Mouse (Mus musculus) hindbrain, embryonic 11.5 days (tissue): ENCODE measurements around the gene Mboat2. TPM values are rescaled to one million over a fixed set of nuclear protein-coding genes. Genes with fewer than 3 reads are reported as not detected.

Experiments
- ATAC-seq: fragments of 200-750 bp; cut with Nextera tagmentation; 2 replicates; pipeline ENCODE4 v1.8.0; 2017; ENCODE audit warnings: mild to moderate bottlenecking, moderate TSS enrichment, moderate library complexity; ENCODE audit not compliant: low FRiP score
- DNase-seq: peaks from one replicate; pipeline ENCODE4 v3.0.0-alpha.2; 2015; ENCODE audit warnings: low spot score
- H3K27ac ChIP-seq: fragments of 300-500 bp; sonication (generic); 2 replicates; pipeline ENCODE4 v1.5.1; 2014; ENCODE audit warnings: mild to moderate bottlenecking, low read depth, low read length
- H3K27me3 ChIP-seq: fragments of 300-500 bp; sonication (generic); 2 replicates; pipeline ENCODE4 v1.6.1; 2014; ENCODE audit warnings: mild to moderate bottlenecking, low read length, moderate library complexity, mixed read lengths; ENCODE audit not compliant: control insufficient read depth, insufficient read depth
- H3K36me3 ChIP-seq: fragments of 300-500 bp; sonication (generic); 2 replicates; pipeline ENCODE4 v1.6.1; 2014; ENCODE audit warnings: mild to moderate bottlenecking, low read length, moderate library complexity, mixed read lengths; ENCODE audit not compliant: control insufficient read depth, insufficient read depth
- H3K4me1 ChIP-seq: fragments of 300-500 bp; sonication (generic); replicated peaks from 2 replicates; pipeline ENCODE4 v1.6.1; 2014; ENCODE audit warnings: low read length, mixed read lengths; ENCODE audit not compliant: control insufficient read depth, insufficient read depth
- H3K4me2 ChIP-seq: fragments of 300-500 bp; sonication (generic); replicated peaks from 2 replicates; pipeline ENCODE4 v1.6.1; 2014; ENCODE audit warnings: mild to moderate bottlenecking, low read depth, low read length
- H3K4me3 ChIP-seq: fragments of 300-500 bp; sonication (generic); 2 replicates; pipeline ENCODE4 v1.5.1; 2014; ENCODE audit warnings: low read depth, low read length
- H3K9ac ChIP-seq: fragments of 300-500 bp; sonication (generic); 2 replicates; pipeline ENCODE4 v1.6.1; 2014; ENCODE audit warnings: low read depth, low read length
- H3K9me3 ChIP-seq: fragments of 300-500 bp; sonication (generic); 2 replicates; pipeline ENCODE4 v1.6.1; 2016; ENCODE audit warnings: low read length; ENCODE audit not compliant: control insufficient read depth
- WGBS: fragments of 180-500 bp; shearing (Covaris S2); extraction: QIAGEN DNeasy Blood & Tissue Kit; methylation state at CpG from one replicate; pipeline ENCODE4 v1.1.7; 2014; 5-methylcytosine and 5-hydroxymethylcytosine counted together
- polyA plus RNA-seq: library from polyadenylated mRNA; unstranded; fragments of >200 nt; fragmentation: Nextera tagmentation; extraction: Ambion mirVana; gene quantifications from 2 replicates; pipeline ENCODE4 v1.2.1, GENCODE M21; 2014

Gene Mboat2
- polyA plus RNA-seq, 1 experiment from 2014 or later = 59.5 TPM

DNA sequence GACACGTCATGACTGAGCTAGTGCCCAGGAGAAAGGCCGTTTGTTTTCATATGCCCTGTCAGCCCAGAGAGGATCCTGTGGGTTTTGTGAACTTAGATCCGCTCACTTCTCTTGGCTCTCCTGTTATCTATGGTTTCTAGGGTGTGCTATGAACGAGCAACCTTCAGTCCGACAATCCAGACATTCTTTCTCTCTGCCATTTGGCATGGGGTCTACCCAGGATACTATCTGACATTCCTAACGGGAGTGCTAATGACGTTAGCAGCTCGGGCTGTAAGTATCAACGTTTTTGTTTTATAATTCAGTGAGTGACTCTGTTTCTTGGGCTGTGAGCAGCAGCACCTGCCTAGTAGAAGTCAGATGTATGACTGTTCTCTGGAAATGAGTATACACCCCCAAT, 124.5 kb downstream of the Mboat2 start:
- whole genome bisulfite sequencing = 91% methylated on average over 9 of the region's 9 CpGs
- no peak overlapping the region for H3K9ac ChIP-seq
- H3K36me3 ChIP-seq = peaks cover 5% of the 10 kb centered on the region; the same call in 1 of the 2 replicates
- no peak overlapping the region for H3K4me3 ChIP-seq
- H3K27me3 ChIP-seq = no peaks in the 10 kb centered on the region
- ATAC-seq = no peak
- H3K9me3 ChIP-seq = no peaks in the 10 kb centered on the region
- no peaks in the 10 kb centered on the region for H3K4me1 ChIP-seq
- no peak for DNase-seq
- no peak overlapping the region for H3K27ac ChIP-seq
- H3K4me2 ChIP-seq = no peak overlapping the region

DNA sequence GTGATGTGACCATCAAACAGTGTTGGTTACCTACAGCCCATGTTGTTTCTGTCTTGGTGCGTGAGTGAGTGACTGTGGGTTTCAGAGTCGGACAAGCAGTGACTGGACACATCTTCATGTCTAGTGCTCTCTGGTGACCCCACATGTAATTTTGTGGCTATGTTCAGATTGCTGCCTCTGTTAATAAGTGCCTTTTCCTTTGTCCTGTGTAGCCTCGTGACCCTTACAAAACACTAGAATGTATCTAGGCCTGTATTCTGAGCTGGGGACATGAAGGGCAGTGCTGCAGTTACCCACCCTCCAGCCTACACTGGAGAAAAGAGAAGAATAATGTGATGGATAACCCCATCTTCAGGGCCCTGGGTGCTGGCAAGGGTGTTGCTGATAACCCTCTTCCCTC, 127.8 kb downstream of the Mboat2 start:
- ATAC-seq = no peak

DNA sequence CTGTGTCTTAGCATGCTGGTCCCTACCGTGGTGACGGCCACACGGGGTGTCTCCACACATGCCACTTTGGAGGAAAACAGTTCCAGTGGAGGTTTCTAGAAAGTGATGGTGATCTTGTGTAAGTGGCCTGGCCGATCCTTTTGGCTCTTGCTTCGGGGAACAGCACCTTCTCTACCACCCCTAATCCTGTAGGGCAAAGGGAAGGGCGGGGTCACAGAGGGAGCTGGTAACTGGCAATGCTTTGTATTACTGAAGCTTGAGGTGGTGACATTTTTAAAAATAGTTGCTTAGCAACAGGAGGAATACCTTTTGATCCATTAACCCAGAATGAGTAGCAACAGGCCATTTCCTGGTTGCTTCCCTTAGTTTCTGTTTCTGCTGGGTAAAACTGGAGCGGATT, 131.1 kb downstream of the Mboat2 start:
- ATAC-seq (no peak), DNase-seq (no peak)
- Histone ChIP-seq H3K4me3 (no peak overlapping the region), H3K27ac (no peak overlapping the region), H3K9me3 (no peaks in the 10 kb centered on the region), H3K4me1 (no peaks in the 10 kb centered on the region), H3K4me2 (no peak overlapping the region), H3K9ac (no peak overlapping the region), H3K27me3 (no peaks in the 10 kb centered on the region), H3K36me3 (no peaks in the 10 kb centered on the region; the same call in 1 of the 2 replicates)
- 93% methylated on average over 7 of the region's 7 CpGs for WGBS

More for the DNA sequence above, 127.8 kb downstream of the Mboat2 start:
- Histone ChIP-seq H3K4me3 (no peak overlapping the region), H3K36me3 (no peaks in the 10 kb centered on the region; the same call in 1 of the 2 replicates), H3K27me3 (no peaks in the 10 kb centered on the region), H3K4me1 (no peaks in the 10 kb centered on the region), H3K9me3 (no peaks in the 10 kb centered on the region), H3K9ac (no peak overlapping the region), H3K27ac (no peak overlapping the region), H3K4me2 (no peak overlapping the region)
- 91% methylated on average over 3 of the region's 3 CpGs for WGBS
- DNase-seq = no peak

DNA sequence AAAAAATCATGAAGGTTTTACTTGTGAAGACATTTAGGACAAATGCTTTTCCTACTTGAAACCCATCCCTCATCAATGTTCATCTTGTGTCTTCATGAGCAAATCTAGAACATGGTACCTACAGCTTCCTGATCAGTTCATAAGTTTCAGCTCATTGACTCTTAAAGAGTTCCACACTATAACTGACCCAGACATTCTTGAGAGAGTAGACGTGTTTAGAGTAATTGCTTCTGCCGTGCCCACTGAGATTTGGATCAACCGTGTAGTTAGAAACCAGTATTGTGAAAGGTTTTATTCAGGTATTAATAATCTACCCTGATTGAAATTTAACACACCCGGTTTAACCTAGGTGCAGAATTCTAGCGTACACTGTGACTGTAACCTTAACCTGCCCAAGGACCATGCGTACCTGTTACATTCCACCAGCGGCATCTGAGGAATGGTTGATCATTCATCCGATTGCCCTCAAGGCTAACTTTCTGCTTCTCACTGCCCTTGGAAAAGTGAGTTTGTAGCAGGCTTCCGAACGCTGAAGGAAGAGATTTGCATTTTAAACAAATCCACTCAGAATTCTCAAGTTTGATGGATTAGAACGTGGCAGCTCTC, 131.8 kb downstream of the Mboat2 start:
- DNase-seq = no peak
- ATAC-seq = no peak
- Histone ChIP-seq H3K4me3 (no peak overlapping the region), H3K9ac (no peak overlapping the region), H3K36me3 (no peaks in the 10 kb centered on the region; the same call in 1 of the 2 replicates), H3K4me2 (no peak overlapping the region), H3K9me3 (no peaks in the 10 kb centered on the region), H3K27me3 (no peaks in the 10 kb centered on the region), H3K27ac (no peak overlapping the region), H3K4me1 (no peaks in the 10 kb centered on the region)
- WGBS = 90% methylated on average over 11 of the region's 11 CpGs

DNA sequence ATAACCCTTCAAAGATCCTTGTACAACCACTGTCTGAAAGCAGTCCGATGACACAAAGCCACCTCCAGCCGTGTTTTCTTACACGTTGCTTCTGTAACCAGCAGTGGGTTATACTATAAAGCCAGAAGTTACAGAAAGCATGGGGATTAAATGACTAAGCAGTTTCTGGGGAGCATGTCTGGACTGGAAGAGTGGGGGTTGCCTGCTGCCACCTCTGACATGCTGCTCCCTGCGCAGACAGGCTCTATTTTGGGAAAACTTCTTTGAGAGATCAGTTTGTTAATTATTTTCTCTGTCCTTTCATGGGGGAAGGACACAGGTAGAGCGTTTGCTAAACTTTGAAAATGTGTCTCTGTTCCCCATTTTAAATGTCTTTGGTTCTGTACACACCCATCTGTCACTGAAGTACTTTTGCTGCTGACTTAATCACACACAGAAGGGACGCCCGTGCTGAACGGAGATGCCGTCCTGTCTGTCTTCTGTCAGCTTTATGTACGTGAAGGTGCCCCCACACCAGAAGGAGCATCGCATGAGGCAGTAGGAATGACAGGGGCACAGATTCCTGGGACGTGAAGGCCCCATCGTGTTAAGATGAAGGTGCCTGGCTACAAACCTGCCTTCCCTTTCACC, 132.8 kb downstream of the Mboat2 start:
- no peaks in the 10 kb centered on the region for H3K9me3 ChIP-seq
- no peak overlapping the region for H3K4me3 ChIP-seq
- no peaks in the 10 kb centered on the region for H3K4me1 ChIP-seq
- DNase-seq = no peak
- H3K9ac ChIP-seq = no peak overlapping the region
- H3K4me2 ChIP-seq = no peak overlapping the region
- no peaks in the 10 kb centered on the region; the same call in 1 of the 2 replicates for H3K36me3 ChIP-seq
- WGBS = 84% methylated on average over 13 of the region's 13 CpGs
- no peak for ATAC-seq
- no peaks in the 10 kb centered on the region for H3K27me3 ChIP-seq
- no peak overlapping the region for H3K27ac ChIP-seq

DNA sequence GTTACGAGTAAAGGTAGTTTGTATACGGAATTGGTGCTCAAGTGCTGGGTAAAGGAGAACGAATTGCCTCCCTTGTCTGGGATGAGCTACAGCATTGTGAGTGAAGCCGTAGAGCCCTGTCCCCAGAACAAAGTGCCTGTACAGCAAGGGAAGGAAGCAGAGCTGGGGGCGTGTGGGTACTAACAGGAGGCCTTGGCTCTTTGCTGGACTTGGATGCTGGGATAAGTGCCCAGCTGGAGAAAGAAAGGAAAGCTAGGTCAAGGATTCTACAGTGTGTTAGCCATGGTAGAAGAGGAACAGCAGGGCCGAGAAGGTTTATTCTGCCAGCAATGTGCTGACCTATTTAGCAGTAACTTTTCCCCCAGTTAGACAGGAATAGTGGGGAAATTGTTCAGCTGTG, 134.7 kb downstream of the Mboat2 start:
- no peak overlapping the region for H3K9ac ChIP-seq
- H3K4me3 ChIP-seq = no peak overlapping the region
- no peaks in the 10 kb centered on the region for H3K4me1 ChIP-seq
- H3K9me3 ChIP-seq = no peaks in the 10 kb centered on the region
- no peak overlapping the region for H3K27ac ChIP-seq
- no peaks in the 10 kb centered on the region; the same call in 1 of the 2 replicates for H3K36me3 ChIP-seq
- no peak for ATAC-seq
- no peak overlapping the region for H3K4me2 ChIP-seq
- DNase-seq = no peak
- WGBS = 90% methylated on average over 6 of the region's 6 CpGs
- no peaks in the 10 kb centered on the region for H3K27me3 ChIP-seq

DNA sequence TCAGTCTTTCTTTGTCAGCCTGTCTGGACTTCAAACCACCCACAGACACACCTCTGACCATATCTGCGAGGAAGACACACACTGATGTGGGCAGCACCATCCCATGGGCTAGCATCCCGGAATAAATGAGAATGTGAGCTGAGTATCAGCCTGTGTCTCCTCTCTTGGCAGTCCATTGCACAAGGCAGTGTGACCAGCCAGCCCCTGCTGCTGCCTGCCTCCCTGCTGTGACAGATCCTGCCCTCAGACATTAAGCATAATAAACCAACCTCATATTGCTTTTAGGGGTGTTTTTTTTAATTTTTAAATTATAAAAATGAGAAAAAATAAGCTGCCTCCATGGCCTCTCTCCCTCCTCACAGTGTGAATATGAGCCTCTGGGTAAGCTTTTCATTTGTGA, 135.4 kb downstream of the Mboat2 start:
- no peak overlapping the region for H3K4me2 ChIP-seq
- no peak for DNase-seq
- no peak overlapping the region for H3K4me3 ChIP-seq
- H3K36me3 ChIP-seq = no peaks in the 10 kb centered on the region
- no peak overlapping the region for H3K27ac ChIP-seq
- 92% methylated on average over 2 of the region's 2 CpGs for whole genome bisulfite sequencing
- no peaks in the 10 kb centered on the region for H3K4me1 ChIP-seq
- no peaks in the 10 kb centered on the region for H3K27me3 ChIP-seq
- no peaks in the 10 kb centered on the region for H3K9me3 ChIP-seq
- no peak for ATAC-seq
- no peak overlapping the region for H3K9ac ChIP-seq

DNA sequence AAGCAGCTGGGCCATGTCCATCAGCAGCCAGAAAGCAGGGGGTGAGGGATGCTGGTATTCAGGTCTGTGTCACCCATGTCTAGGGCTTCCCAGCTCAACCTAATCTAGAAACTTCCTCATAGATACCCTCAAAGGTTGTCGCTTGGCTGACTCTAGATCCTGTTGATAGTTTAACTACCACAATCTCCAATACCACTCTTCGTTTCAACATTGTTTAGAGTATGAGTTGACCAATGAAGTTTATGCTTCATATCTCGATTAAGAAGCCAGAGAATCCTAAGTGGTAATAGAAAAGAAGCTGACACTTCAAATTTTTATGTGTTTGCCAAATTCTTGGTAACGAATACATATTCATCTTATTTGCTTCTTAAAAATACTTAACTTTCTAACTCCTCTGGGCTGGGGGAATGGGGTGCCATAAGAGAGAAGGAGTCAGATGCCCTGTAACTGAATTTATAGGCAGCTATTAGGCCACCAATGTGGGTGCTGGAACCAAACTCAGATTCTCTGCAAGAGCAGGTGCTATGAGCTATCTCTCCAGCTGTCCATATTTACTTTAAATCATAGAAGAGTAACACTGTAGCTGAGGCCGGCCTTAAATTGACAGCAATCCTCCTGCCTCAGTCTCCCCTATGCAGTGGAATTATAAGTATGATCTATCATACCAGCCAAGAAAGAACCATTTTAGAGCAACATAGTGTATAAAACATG, 141.0 kb downstream of the Mboat2 start:
- H3K9me3 ChIP-seq = no peaks in the 10 kb centered on the region
- H3K4me1 ChIP-seq = no peaks in the 10 kb centered on the region
- no peak overlapping the region for H3K9ac ChIP-seq
- no peaks in the 10 kb centered on the region for H3K27me3 ChIP-seq
- no peaks in the 10 kb centered on the region for H3K36me3 ChIP-seq
- H3K27ac ChIP-seq = no peak overlapping the region
- WGBS = 89% methylated on average over 5 of the region's 5 CpGs
- H3K4me3 ChIP-seq = no peak overlapping the region
- ATAC-seq = no peak
- no peak overlapping the region for H3K4me2 ChIP-seq
- no peak for DNase-seq
